In the genomic region with DNA sequence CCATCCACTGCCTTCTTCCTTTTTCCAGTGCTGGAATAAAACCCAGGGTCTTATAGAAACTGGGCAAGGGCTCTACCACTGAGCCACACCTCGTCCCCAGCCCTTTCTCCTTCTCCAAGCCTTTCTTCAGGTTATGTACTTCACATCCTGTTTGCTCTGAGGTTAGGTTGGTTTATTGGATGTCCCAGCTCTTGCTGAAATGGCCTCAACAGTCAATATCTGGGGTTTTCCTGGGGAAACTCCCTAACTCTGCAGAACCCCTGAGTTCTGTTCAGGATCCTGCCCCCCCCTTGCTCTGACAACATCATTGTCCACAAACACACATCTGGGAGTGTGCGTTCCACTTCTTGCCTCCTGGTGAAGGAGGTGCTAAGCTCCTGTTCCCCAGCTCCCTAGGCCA, we compare ENCODE assay signal across 9 mouse cellular contexts. TPM values are rescaled to one million over a fixed set of nuclear protein-coding genes. Genes with fewer than 3 reads are reported as not detected.
"Had no signal": no experiment of that assay in that cellular context is flagged by ENCODE, and none has a peak within 500 bp of the region (broad histone marks: within the 10 kb centered on the region; RNA-seq: fewer than 3 reads in every experiment).

No protein-coding gene starts in this region.

RNA-seq across cellular contexts. Expression of a gene that starts 26.6 kb away (rescaled TPM):
- polyA plus RNA-seq: neural tube, embryonic 13.5 days; neural tube, embryonic 14.5 days; neural tube, embryonic 15.5 days; stomach, embryonic 14.5 days; stomach, embryonic 15.5 days; stomach, embryonic 16.5 days; stomach, postnatal 0 days; thymus, postnatal 0 days; urinary bladder, adult 2 months had no signal
